Mouse (Mus musculus): Measurements from ENCODE around the gene Itgb6.

DNA sequence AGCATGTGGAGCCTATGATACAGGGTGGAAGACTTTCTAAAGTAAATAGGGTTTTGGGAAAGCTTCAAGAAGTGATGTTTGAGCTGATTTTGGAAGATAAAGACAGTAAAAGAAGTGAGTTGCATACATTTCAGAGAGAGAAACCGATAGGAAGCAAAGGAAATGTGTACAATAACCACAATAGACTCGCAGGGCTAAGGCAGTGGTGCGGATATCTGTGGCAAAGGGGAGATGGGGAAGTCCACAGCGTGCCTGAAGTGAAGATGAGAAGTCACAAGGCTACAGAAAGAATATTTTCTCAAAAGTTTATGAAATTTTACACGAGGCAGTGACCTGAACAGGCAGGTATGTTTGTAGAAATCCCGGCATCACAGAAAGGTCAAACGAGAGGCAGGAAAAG is 100.3 kb downstream of the Itgb6 start:
- no peak for TF ChIP-seq POLR2A (IDR thresholded peaks at IDR 0.05; ENCODE audit: low read depth, low read length)
- TF ChIP-seq CTCF (IDR thresholded peaks at IDR 0.05; ENCODE audit: extremely low read depth, insufficient read length, insufficient replicate concordance, low read depth, low read length), result no peak

All from small intestine, adult 2 months (tissue).